Mouse (Mus musculus) adrenal gland, adult (tissue): ENCODE results near the gene B3galt2.
A peak's percentile ranks its signal among the peaks of the same experiment; 100 is the strongest.
"Not testable (repeated sequence)": the region's sequence is repeated elsewhere in the genome, so short reads cannot be mapped to it uniquely, and the experiment has no call there.

ENCODE experiments used
- DNase-seq, 2 experiments: peaks; one replicate each; pipeline ENCODE4 v3.0.0; 2022 to 2023; ENCODE audit warnings: low spot score in 1 of 2; ENCODE audit not compliant: inconsistent age in 2 of 2

The B3galt2 gene

GRCm38 (mm10) chr1:143640650-143641407 is at the start of gene B3galt2:
Gene B3galt2 (plus strand): TSS chr1:143640664.
- DNase-seq, result peak; percentile 53 to 85

DNA sequence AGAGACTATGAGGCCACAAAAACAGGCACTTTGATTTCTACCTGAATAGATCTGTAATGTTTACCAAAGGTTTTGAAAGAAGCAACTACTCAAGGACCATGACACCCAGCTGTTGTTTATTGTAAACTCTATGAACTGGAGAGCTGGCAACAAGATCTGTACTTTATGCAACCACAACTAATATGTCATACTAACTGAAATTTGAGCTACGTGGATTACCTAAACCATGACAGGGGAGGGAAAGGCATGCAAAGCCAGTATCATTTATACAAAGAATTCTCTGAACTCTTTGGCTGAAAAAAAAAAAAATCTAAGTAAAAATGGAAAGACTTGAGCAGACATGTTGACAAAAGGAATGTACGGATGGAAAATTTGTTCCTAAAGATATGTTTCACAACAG is 43.6 kb upstream of the B3galt2 start:
- no peak for DNase-seq

GRCm38 (mm10) chr1:143608911-143609310 is 31.6 kb upstream of the B3galt2 start:
- peak in 1 of 2 experiments; percentile 12 for DNase-seq

GRCm38 (mm10) chr1:143612901-143613300 is 27.6 kb upstream of the B3galt2 start:
- DNase-seq, result no peak

DNA sequence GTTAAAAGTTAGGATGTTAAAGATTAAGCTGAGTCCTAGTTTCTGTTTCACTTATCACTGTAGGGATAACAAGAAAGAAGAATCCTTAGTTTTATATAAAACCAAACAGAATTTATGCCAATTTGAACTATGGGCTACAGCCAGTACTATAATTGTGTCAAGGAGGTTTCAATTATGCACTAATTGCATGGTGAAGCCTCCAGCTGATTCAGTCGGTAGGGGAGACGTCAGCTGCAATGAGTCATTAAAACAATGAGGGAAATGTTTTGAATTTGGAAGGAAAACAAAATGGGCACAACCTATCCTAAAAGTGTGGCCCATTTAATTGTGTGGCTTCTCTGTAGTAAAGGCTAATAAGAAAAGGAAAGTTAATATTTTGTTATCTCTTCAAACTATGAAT is 20.7 kb upstream of the B3galt2 start:
- peak in 1 of 2 experiments; percentile 56 for DNase-seq

GRCm38 (mm10) chr1:143621930-143622329 is 18.5 kb upstream of the B3galt2 start:
- DNase-seq, result peak in 1 of 2 experiments; percentile 28

DNA sequence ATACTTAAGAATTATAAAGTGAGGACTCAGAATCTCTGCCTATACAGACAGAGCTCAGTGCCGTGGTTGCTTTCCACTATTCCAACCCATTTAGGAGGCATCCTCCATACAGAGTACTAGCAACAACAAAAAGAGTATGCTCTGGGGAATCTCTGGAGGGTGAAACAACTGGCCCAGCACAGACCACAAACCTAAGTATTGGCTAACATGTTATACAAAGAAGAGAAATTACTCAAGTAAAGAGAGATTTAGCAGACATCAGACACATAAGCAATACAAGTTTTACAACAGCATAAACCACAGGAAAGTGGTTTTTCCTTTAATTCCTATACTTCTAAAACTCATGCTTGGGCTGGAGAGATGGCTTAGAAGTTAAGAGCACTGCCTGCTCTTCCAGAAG is 17.8 kb upstream of the B3galt2 start:
- no peak for DNase-seq

DNA sequence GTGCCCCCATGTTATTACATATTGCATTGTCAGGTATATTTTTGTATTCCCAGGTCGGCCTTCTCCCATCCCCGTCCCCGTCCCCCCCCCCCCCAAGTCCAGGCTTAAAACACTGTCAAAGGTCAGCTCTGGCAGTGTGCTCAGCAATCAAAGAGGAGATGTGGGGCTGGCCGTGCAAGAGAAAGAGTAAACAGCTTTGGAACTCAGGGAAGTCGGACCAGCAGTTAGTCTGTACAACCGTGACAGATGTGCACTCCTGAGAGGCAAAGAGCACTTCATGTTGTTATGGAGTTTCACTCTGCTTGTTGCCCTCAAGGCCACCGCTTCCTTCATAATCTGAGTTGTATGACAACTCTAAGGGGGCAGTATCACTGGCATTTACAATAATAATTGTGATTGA is 9.1 kb upstream of the B3galt2 start:
- DNase-seq, result peak in 1 of 2 experiments; percentile 30

DNA sequence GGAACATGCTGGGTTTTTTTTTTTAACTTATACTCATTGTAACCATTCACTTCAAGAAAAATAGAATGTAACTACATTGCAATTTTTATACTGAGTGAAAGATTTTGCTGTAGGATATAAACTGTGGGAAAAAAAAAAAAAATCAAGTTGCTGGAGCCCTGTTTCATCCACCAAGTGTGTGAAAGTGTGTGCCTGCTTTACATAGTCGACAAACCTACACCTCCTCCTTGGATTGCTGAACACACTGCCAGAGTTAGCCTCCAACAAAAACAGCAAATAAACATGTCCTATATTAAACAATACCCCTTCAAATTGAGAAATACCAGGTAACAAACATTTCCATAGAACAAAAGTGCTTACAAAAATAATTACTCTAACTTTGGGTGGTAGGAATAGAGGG is 8.1 kb upstream of the B3galt2 start:
- DNase-seq, result no peak

- DNase-seq, result peak in 1 of 2 experiments; percentile 64
Observed at GRCm38 (mm10) chr1:143632854-143633587, 7.4 kb upstream of the B3galt2 start.

DNA sequence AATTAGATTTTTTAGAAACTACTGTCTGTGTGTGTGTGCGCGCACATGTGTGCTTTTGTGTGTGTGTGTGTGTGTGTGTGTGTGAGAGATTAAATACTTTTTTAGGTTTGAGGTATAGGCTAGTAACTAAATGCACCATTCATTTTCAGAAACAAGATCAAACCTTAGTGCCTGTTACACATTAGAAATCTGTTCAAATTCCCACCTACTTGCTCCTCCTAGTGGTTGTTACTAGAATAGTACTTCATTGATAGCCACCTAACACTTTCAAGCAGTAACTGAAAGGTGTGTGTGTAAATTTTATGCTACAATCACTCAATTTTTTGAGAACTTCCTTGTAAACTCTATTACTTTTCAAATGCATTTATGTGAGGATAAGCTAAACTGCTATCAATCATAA is 3.8 kb downstream of the B3galt2 start:
- peak in 1 of 2 experiments; percentile 70 for DNase-seq

DNA sequence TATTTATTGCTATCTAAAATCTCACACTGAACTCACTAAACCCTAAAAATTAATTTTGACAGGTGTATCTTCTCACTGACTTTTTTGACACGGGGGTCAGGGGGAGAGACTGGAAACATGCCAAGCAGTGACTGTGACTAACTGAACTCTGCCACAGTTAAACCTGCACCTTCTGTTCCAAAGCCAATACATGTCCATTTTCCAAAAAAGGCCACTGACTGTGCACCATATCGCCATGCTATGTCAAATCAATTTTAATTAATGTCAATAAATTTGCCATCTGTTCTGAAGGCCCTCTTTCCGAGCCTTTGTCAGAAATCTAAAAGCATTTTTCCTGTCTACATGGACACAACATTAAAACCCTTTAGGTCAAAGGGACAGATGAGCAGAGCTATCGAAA is 4.9 kb downstream of the B3galt2 start:
- peak in 1 of 2 experiments; percentile 58 for DNase-seq

DNA sequence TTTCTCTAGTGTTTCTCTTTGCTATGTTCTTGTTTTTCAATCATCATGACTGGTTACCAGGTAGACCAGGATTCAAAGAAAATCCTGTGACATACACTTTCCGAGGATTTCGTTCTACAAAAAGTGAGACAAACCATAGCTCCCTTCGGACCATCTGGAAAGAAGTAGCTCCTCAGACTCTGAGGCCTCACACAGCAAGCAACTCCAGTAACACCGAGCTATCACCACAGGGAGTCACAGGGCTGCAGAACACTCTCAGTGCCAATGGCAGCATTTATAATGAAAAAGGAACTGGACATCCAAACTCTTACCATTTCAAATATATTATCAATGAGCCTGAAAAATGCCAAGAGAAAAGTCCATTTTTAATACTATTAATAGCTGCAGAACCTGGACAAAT is 5.8 kb downstream of the B3galt2 start:
- DNase-seq, result peak in 1 of 2 experiments; percentile 35

GRCm38 (mm10) chr1:143650317-143650716 is 9.9 kb downstream of the B3galt2 start:
- no peak for DNase-seq

DNA sequence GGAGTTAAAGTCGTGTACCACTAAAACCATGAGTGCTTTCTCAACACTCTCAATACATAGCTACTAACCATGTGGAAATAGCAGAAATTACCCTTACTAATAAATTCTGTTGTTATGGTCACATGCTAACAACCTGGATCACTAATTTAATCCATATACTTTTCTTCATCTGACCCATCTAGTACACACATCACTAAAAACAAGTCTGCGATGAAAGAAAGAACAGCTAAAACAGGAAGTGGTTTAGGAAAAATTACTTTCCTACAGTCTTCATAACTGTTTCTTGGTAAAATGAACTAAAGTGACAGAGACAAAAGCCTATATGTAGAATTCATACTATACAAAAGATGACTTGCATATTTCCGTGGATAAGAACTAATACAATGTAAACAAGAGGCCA is 13.2 kb downstream of the B3galt2 start:
- DNase-seq, result no peak

GRCm38 (mm10) chr1:143663197-143663596 is 22.7 kb downstream of the B3galt2 start:
- DNase-seq, result no peak

DNA sequence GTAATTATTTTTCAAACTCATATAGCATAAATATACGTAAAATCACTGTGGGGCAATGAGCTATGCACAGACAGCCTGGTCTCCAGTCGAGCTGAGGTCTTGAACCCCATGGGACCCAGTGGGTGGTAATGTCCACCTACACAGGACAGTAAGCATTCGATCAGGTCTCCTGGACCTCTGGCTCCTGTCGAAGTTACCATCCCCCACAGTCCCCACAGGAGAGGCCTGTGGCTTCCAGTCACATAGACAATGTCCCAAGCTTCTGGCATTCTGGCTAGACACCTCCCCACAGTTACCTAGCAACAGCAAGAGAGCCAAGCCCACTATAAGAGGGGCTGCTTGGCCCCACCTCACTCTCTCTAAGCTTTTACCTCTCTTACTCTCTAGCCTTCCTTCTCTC is 24.3 kb downstream of the B3galt2 start:
- DNase-seq, result not testable (repeated sequence)

DNA sequence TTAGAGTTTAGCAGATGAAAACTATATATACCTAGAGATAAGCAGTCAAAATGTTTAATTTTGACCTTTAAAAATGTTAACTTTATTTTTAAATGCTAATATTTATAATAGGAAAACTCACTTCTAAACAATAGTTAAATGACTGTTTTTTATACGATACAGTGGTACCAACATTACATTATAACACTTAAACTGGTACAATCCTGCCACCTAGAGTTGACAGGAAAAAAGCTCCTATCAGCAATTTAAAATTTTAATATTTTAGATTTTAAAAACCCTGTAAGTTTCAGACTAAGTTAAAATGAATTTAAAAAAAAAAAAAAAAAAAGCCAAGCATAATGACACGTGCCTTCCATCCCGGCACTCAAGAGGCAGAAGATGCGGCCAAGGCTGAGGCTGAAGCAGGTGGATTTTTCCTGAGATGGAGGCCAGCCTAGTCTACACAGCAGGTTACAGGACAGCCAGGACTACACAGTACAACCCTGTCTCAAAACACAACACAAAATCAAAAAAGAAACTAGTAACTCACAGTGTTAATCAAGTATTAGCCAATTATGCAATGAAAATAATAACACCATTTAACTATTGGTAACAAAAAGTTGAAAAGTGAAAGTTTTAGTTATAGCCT is 35.4 kb downstream of the B3galt2 start:
- no peak for DNase-seq

- DNase-seq, result peak in 1 of 2 experiments; percentile 69
Observed at GRCm38 (mm10) chr1:143681108-143681507, 40.6 kb downstream of the B3galt2 start.

DNA sequence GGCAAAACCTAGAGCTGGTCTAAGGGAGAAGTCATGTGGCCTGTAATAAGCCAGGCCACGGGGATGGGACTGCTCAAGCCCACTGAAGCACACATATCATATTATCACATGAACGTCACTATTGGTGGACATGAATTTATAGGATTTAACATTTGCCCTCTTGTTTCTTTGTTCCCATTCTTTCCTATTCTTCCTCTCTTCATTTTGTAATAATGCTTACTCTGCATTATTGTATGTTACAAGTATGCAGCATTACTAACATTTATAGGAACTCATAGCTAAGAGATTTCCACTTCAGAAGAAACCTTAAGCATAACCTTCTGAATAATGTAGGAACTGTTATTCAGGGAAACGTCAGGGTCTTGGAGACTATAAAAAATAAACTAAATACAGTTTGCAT is 44.4 kb downstream of the B3galt2 start:
- no peak for DNase-seq

- DNase-seq, result no peak
Observed at GRCm38 (mm10) chr1:143701736-143702135, 61.3 kb downstream of the B3galt2 start.
